Mouse (Mus musculus) ovary, postnatal 10 days (tissue): ENCODE data around the gene Gabrd.
"Not testable (repeated sequence)": the region's sequence is repeated elsewhere in the genome, so short reads cannot be mapped to it uniquely, and the experiment has no call there.

ENCODE experiments used
- DNase-seq: peaks from one replicate; pipeline ENCODE4 v3.0.0; 2022; ENCODE audit warnings: low spot score

The Gabrd gene

DNA sequence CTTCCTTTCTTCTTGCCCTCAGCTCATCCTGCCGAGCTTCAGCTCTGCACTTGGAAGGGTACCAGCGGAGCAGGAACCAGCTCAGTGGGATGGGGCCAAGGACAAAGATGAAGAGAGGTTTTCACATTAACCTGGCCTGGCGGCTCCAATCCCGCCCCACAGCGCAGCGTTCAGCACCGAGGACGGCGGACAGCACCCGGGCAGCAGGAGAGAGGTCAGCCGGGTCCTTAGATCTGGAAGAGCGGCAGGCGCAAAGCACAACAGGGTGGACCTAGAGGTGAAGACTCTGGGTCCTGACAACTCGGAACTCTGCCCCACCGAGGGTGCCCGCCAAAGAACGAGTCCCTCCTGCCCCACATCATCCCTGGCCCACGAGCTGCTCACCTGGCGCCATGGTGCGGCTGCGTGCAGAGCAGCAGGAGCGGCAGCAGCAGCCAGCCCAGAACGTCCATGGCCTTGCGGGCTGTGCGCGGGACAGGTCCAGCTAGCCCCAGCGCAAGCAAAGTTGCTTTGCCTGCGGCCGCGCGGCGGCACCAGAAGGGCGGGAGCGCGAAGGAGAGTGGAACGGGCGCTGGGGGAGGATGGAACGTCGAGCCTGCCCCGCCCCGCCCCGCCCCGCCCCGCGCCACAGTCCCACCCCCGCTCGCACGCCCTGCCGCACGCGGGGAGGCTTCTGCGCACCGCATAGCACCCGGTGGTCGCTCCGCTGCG lies at the start of gene Gabrd:
Gabrd (minus strand) TSS at position 602 of the 711 bp plus-strand sequence.
- DNase-seq = peak; percentile 52

DNA sequence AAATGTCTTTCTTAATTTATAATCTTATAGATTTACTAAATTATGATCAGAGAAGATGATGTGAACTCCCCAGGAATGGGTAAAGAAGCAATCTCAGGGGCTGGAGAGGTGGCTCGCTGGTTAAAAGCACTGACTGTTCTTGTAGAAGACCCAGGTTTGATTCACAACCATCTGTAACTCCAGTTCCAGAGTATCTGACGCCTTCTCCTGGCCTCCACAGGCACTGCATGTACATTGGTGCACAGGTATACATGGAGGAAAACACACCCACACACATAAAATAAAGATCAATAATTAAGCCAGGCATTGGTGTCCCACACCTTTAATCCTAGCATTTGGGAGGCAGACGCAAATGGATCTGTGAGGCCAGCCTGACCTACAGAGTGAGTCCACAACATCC lies 44.9 kb upstream of the Gabrd start:
- DNase-seq = no peak

DNA sequence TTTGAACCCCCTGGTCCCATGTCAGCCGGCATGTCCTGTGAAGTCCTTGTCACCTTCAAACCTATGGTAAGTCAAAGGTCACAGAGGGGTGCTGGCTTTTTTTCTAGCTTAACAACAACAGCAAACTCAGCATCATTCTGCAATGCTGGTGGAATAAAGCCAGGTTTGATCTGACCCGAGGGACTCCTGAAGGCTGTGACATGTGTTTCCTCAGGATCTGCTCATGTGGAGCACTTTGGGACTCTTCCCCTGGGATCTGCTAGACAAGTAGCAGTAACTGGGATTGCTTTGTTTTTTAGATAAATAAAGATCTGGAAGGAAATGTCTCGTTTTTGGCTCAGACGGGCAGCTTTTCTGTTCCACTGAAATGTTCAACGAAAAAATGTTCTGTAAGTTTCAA lies 36.1 kb upstream of the Gabrd start:
- no peak for DNase-seq

DNA sequence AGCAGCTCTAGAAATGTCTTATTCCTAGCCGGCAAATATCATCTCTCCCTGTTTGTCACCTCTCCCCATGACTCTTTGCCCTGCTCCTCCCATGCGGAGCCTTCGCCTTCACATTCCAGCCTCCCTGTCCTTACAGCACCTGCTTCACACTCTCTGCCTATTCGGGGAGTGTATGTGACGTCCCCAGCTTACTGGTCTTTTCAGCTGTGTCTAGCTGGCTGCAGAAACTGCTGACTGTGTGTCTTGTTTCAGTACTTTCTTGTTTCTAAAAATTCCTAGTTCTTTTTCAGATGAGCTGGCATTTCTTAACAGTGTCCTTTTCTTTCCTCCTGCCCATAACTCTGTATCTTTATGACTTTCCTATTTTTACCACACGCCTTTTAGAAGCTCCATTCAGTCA lies 34.4 kb upstream of the Gabrd start:
- DNase-seq = no peak

DNA sequence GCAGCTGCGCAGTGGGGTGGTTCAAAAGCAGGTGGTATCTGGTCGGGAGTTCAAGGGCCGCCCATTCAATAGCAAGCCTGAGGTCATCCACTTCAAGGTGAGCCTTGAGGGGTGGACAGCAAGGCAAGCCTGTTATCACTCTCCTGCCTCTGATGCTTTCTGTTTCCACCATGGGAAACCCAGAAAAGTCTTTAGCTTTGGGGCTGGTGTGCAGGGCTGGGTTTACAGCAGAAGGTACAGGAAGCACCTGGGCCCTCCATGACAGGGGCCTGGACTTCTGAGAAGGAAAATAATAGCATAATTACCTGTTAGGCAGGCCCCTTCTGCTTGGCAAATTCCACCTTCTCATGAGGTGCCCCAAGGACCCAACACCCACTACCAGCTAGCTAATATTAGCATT lies 31.3 kb upstream of the Gabrd start:
- no peak for DNase-seq

DNA sequence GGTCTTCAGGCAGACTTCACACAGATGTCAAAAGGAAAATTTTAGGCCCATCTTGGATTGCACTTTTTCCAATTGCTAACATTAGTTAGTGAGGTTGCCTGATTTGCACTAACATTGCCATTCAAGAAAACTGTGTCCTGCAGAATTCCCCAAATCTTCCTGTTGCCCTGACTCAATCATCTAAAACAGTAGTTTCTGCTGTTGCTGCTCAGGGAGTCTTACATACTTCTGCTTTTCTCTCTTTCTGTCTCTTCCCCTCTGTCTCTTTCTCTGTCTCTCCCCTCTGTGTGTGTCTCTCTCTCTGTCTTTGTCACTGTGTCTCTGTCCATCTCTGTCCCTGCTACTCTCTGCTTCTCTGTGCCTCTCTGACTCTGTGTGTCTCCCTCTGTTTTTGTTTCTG lies 30.5 kb upstream of the Gabrd start:
- DNase-seq = no peak

DNA sequence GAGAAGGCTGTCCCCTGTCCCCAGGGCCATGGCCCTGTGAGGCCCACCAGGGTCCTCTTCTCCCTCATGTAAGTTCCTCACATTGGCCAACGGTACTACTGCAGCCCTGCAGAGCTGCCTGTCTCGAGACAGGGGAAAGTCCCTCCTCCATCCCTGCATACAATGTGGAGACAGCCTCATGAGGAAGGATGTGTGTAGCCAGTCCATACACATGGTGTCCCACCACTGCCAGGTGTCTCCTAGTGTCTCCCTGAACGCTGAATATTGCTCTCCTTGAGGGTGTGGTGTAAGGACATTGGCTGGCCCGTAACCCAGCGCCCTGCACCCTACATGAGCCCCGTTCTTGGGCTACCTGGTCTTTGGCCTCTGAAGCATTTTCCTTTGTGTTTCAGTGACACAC lies 28.4 kb upstream of the Gabrd start:
- DNase-seq = no peak

DNA sequence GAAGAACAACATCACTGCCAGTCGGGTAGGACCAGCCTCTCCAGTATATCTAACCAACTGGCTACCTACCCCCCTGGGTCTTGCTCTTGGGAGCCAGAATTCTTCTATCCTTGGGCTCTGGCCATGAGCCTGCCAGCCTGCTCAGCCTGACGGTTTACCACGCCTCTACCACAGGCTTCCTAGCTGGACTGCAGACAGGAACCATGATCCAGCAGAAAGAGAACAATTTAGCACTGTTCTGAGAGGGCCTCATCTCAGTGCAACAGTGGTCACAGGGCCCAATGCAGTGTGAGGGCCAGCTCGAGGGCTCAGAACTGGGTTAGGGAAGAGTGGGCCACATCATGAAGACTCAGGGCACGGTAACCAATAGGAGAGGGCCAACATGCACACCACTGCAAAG lies 26.1 kb upstream of the Gabrd start:
- no peak for DNase-seq

DNA sequence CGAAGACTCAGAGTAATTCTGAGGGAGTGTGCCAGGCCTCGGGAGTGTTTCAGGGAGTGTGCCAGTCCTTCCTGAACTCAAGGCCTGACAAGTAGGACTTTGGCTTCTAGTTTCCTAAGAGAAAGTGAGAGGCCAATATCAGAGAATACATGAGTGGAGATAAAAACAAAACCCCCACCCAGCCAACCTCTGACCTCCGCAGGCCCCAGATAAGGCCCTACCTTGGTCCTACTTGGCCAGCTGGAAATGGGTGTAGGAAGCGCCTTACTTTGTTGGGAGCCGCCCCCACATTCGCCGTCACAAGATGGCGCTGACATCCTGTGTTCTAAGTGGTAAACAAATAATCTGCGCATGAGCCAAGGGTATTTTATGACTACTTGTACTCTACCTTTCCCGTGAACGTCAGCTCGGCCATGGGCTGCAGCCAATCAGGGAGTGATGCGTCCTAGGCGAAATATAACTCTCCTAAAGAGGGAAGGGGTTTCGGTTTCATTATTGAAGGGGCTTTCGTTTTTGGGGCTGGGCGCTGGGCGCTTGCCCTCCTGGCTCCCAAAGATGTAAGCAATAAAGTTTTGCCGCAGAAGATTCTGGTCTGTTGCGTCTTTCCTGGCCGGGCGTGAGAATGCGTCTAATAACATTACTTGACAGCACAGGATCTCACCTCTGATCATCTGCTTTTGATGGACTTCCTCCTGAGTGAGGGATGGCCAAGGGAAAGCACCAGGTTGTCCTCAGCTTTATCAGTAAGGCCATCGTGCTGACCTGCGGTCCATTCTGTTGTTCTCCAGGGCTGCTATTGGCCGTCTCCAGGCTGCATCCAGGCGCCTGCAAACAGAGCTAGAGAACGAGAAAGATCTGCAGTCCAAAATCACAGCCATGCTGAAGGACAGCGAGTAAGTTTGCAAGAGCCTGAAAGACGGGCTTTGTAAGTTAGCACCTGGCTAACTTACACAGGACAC lies 23.8 kb upstream of the Gabrd start:
- DNase-seq = not testable (repeated sequence)

DNA sequence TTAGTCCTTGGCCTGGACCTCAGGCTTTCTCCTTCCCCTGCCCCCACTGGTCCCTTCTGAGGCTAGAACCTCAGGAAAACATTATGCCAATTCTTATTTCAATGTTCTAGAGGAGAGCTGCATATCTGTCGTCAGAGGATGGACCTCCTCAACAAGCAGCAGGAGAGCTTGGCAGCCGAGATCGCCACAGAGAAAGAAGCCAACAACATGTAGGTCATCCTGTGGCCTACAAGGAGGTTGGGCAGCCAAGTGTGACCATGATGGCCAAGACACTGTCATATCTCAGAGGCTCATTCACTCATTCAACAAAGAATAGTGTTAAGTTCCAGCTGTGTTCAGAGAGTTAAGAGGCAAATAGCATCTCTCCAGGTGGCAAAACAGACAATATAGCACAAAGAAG lies 22.2 kb upstream of the Gabrd start:
- DNase-seq = no peak

DNA sequence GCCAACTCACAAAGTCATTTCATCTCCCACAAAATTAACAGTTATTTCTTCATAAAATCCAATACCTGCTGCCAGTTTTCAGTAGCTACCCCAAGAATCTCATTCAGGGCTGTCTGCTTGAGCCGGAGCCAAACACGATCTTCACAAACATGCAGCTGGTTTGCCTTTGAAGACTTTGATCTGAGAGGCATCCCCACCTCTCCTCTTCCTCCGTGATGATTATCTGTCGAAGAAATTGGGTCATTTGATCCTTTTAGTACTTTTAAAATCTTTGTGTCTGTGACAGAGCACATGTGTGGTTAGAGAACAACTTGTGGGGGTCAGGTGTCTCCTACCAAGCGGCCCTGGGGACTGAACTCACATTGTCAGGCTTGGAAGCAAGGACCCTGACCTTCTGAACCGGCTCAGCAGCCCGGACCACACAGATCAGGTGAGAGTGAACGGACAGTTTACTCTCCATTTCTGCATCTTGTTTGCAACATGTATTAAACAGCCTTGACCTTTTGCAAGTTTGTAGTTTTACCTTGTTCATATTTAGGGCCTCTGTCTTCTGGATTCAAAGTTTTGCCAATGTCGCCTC lies 16.8 kb upstream of the Gabrd start:
- DNase-seq = no peak

DNA sequence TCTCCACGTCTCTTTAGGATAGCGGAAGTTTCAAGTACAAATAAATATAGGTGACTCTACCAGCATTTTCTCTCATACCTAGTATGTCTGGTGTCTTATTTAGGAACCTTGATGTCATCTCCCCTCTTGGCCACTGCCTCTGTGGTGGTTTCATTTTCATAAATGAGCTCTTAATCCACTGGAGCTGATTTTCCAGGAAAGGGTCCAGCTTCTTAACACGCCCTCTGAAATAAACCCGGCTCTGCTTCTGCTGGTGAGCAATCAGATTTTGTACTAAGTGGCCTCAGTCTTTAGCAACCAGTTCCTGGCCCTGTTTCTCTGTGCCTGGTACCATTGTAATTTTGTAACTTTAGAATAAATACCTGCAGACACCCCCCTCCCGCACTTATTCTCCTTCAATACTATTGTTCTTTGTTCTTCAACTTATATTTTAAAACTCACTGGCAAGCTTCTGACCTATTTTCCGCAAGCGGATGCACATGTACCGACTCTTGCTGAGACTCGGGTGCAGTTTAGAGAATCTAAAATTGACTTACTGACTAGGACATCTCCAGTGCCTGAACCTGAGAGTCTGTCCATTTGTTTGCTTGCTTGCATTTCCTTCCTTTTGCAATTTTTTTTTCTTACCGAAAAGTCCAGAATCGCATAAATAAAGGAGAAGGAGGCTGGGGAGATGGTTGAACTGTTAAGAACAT lies 15.9 kb upstream of the Gabrd start:
- no peak for DNase-seq

DNA sequence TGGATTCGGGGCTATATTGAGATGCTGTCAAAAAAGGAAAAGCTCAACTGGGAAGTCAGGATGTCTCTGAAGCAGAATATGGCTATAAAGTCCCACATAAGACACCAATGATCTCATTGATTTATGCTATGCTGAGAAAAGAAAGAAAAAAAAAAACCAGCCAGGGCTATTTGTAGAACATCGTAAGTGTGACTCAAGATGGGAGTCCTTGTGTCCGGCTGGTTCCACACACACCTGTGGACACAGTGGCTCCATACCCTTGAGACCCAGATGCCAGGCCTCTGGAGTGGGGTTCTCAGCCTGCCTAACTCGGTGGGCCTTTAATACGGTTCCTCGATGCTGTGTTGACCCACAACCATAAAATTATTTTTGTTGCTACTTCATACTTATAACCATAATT lies 14.2 kb upstream of the Gabrd start:
- DNase-seq = no peak

DNA sequence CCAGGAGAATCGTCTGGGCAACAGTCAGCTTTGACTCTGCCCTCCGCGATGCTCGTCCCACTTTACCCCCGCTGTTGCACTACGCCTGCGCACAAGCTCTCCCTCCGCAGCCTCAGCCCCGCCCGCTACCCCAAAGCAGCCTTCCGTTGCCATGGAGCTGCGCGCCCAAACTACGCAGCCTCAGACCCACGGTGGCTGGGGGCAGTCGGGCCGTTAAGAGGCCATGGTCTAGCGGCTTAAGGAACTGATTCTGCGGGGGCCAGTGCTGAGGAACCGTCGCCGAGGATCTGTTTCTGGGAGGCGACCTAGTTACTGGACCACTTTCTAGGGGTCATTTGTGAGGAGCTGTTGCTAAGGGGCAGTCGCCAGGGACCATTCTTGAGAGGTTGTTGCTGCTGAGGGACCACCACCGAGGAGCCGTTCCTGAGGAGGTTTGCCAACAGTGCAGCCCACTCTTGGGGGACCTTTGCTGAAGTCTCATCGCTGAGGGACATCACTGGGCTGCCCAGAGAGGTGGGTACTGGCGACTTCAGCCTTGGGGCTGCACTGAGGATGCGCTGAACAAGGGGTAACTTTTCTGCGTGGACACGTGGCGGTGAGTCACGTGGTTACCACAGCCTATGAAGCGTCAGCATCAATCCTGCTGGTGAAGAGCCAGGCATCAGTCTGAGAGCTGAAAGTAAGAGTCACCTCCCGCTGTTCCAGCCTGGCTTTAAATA lies 11.3 kb upstream of the Gabrd start, which contains the start of gene Cfap74:
Cfap74 (plus strand) TSS at position 133 of the 719 bp plus-strand sequence.
- peak; percentile 36 for DNase-seq

DNA sequence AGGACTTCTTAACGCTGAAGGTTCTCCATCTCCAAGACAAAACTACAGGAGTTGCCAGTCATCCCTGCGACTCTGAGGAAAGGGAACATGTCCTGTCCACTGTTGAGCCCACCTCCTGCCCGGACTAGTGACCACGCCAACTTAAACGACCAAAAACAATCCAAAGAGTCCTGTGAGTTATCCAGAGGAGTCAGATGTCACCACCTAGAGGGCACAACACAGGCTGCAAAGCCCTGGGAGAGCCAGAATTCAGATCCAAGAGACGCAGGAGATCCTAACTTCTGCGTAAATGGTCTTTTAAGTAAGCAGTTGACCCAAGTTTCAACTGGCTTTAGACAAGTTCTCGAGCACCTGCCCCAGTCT lies 10.8 kb upstream of the Gabrd start:
- no peak for DNase-seq

DNA sequence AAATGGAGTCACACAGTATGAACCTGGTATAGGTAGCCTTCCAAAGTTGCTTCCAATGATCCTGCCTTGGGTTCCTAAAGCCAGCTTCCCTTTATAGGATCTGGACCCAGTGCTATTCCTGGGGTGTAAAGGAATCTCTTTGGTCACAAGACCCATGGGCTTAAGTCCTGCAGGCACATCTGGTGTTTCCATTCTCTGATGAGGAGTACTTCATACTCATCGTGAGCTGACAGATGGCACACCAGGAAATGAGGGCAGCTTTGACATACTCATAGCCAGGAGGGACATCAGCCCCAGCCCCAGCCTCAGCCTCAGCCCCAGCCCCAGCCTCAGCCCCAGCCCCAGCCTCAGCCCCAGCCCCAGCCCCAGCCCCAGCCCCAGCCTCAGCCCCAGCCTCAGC lies 4.6 kb upstream of the Gabrd start:
- DNase-seq = no peak

DNA sequence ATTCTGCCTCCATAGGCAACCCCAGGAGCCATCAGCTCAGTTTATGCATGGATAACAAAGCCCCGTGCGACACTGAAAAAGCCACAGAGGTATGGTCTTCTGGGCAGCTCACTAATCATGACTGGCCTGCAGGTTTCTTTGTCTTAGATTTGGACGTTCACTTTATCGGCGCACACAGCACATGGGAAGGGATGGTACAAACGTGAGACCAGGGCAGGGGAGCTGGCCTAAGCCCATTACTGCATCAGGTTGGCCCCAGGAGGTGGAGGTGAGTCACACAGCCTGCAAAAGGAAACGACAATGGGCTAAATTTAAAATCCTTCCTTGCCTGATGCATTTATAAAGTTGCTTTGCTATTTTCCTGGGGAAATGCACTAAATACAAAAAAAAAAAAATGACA lies 3.2 kb upstream of the Gabrd start:
- DNase-seq = no peak

DNA sequence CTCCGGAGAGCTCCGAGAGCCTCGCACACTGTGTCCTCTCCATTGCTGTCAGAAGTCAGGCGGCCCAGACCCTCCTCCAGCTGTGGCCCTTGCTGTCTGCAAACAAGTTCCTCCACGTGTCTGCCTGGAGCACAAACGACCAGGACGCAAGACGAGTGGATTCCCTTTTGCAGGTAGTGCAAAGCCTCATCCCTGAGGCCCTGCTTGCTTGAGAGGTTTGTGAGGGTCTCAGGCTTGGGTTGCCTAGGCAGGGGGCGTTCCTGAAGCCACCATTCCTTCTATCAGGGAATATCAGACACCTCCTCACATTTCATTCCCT lies 269 bp upstream of the Gabrd start:
- no peak for DNase-seq

DNA sequence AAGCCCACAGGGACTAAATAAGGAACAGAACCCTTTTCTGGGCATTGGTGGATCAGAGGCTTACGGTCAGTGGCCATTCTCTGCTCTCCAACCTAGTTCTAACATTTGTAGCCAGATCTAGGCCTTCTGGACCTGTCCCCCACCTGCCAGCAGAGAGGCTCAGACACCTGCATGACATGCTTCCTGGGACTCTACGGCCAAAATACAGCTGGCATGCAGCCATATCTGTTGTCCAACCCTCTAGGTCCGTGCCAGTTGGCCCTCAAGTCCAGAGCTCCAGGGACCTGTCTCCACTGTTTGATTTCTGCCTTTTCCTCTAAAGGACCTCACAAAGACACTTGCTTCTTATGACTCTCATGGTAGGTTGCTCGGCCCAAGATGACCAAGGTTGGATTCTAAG lies 1.2 kb downstream of the Gabrd start:
- DNase-seq = no peak

DNA sequence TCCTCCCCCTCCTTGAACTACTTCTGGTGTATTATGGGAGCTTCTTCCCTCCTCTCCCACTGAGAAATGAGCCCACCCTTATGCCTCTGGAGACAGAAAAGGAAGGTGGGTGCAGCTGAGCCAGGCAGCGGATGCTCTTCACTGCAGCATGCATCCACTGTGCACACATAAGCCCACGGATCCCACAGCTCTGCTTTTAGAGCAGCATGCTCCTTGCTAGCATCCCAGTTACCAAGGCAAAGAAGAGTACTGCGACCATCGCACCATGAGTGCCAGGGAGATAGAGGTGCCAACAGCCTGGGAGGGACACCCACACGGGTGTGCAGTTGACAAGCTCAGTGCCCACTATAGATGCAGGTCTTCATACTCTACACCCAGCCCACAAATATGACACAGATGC lies 2.4 kb downstream of the Gabrd start:
- DNase-seq = no peak

DNA sequence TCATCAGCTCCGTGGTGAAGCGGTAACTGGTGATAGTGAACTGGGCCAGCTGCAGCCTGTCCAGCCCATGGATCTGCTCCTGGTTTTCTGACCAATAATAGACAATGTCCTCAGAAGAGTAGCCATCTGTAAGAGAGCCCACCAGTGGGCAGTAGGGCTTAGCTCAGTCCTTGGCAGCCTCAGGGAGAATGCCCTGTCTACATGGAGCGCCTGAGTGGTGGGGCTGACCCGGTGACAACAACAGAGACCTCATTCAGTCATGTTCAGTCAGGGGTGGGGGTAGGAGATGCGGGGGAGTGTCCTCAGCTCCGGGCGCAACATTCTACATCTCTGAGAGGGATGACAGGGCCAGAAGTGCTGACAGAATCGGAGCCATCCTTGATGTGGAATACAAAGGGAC lies 10.7 kb downstream of the Gabrd start:
- no peak for DNase-seq

DNA sequence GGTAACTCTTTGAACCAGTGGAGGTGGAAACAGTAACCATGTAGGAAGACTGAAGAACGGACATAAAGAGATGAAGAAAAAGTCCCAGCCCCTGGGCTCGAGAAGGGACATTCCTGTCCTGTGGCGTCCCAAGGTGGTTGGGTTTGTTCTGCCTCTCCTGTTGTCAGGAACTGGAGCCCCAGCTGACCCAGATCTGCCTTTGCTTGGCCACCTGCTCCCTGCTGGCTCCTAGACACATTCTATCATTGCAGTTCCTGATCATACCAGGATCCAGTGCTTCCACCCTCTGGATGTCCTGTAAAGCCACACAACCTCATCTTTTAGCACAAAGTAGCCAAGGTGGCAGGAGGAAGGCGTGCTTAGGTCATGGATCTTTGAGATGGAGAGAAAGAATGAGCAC lies 14.6 kb downstream of the Gabrd start:
- no peak for DNase-seq
